Mouse (Mus musculus) hindlimb bud, embryonic 11.5 days (tissue): Measurements from ENCODE around the gene Ankrd33b.

Experiments used
- DNase-seq: peaks from one replicate; pipeline ENCODE4 v3.0.0-alpha.2; 2012; ENCODE audit warnings: low read depth, low spot score; ENCODE audit errors: extremely low spot score

Ankrd33b gene

DNA sequence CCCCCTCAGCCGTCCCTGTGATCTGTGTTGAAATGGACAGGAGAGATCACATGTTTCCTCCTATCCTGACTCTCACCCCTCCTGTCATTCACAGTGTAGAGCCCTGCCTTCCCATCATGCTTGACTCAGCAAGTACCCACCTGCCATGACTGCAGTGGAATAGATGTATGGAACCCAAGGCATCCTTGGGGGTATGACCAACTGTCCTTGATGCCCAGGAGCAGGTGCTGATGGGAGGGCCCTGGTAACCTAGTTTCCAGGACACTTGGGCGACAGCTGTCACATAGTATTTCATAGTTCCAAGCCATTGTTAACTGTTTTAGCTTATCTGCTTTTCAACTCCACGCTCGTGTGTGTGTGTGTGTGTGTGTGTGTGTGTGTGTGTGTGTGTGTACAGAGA is 98.0 kb downstream of the Ankrd33b start:
- no peak for DNase-seq

DNA sequence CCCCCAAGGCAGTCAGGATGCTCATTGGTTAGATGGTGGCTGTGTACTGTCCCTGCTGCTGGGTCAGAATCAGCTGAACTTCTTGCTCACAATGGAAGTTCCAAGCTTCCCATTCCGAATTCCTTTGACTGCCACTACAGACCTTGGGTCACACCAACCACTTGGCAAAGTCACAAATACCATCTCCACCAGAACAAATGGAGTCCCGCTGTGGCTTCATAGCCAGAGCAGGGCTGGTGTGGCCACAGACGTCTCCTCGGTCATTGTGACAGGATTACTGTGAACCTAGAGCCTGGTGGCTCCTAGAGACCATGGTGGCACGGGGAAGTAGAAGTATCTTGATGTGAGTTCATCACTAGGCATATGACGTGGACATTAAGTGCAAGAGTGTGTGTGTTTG is 99.4 kb downstream of the Ankrd33b start:
- no peak for DNase-seq

DNA sequence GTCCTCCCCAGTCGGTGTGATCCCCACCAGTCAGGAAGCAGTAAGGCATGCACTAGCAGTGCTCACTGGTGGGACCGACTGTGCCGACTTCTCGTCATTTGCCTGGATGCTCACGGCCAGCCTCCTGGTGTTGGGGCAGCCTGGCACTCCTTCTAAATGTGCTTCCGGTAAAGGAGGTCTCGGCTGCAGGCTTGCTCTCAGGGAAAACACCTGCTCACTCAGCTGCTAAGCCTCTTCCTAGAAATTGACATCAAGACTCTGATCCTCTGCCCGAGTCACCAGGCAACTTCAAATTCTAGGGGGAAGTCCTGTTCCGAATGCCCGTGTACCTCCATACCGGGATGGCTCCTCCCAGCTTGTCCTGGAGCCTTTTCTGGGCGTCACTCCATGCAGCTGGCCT is 101.7 kb downstream of the Ankrd33b start:
- DNase-seq, result no peak

DNA sequence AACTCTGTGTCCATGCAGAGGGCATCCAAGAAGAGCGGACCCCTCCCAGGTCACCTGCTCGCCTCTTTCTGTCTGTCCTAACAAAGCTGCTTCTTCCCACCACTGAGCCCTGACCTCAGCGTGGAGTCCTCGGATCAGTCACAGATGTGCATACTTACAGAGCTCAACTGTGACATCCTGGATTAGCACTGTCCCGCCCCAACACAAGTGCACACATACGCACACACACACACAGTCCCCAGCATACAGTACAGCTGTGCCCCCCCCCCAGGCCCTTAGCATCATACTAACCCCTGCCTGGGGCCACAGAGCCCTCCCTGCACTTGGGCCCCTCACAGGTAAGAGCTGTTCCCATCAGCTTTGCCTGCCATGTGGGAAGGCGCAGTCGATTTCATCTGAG is 102.1 kb downstream of the Ankrd33b start:
- DNase-seq, result no peak

DNA sequence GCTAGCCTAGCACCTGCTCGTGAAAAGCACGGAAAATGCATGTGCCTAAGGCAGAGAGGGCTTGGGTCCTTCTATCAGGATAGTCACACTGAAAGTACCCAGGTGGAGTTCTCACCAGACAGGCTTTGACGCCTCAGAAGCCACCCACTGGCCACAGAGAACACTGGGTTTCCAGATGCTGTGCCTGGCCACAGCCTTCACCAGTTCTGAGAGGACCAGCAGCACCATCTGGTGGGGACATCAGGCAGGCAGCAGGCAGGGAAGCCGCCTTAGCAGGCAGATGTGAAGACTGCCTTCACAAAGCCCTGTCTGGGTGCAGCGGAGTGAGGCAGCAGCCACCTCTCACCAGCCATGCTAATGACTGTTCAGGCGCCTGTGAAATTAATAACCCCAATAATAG is 102.7 kb downstream of the Ankrd33b start:
- no peak for DNase-seq

DNA sequence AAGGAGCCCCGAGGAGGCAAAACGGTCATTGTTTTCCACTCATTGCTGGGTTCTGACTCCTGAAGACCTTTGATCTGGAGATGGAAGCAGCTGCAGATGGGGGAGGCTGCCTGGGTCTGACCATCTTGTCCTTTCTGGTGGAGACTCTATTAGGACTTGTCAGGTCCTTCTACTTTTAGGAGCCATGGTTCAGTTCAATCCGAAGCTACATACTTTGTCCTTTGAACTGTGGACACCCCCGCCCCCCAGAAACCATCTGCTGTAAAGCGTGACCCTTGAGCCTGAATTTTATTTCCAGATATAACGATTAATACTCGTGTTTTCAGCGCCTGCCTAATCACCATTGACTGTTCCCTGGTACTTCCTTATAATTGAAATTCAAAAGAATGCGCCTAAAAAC is 105.2 kb downstream of the Ankrd33b start:
- no peak for DNase-seq

DNA sequence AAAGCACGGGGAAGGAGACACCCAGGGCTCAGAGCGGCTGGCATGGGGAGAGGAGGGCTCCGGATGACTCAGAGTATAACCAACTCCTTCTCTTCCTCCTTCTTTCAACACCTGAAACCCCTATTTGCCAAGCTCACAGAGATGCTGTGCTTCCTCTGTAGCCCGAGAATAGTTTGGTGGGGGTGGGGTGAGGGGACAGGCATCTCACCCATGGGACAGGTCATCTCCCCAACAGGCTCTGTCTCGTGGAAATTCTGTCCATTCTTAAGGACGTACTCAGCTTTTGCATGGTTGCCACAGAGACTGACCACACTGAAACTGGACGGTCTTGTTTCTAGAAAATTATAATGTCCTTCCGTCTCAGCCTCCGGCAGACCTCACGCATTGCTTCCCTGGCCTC is 106.4 kb downstream of the Ankrd33b start:
- no peak for DNase-seq

DNA sequence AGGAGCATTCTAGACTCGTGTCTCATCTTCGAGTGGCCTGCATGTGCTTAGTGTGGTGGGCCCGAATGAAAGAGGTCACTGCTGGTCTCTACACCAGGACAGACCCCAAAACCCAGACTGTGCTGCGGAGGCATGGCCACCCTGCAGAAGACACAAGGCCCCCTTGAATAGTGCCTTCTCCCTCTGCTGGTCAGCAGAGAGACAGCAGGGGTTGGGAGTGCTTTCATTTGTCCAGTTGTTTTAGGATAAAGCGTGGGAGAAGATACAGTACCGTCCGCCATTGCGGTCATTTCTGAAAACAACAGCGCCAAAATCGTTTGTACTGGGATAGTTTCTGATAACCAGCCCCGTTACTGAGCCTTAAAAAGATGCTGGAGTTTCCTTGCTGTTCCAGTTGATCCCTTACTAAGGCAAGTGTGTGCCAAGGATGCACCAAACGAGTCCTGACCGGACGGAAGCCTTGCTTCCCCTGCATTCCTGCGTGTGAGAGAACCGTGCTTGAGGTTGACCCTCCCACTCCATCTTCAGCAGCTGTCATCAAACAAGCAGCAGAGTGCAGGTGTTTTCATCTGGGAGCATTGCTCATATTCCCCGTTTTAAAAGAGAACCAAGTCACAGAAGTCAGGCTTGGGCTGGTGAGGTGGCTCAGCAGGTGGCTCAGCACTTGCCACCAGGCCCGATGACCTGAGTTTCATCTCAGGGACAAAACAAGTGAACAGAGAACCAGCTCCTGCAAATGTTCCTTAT is 108.7 kb downstream of the Ankrd33b start:
- no peak for DNase-seq

DNA sequence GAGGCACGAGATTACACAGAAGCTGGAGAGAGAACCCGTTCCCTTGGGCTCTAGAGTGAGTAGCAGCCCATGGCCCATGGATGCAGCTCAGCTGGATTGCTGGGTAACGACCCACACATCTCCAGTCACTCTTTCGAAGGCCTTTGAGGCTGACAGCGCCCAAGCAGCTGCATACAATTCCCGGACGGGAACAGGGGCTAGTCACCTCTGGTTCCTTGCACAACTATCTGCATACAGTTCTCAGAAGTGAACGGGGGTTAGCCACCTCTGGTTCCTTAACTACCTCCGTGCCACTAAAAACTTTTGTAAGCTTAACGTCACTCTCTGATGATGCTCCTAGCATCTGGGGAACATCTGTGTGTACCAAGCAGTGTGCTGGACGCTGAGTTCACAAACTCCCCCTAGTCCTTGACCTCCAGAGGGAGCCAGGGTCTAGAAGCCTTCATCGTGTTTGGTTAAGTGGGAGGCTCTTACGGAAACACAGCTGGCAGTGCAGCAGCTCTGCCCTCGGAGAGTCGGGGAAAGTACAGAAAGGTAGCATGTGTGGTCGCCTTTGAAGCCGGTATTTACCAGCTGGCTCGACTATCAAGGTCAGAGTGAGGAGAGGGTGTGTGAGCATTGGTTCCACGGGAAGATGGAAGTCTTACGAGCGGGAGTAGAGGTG is 109.4 kb downstream of the Ankrd33b start:
- DNase-seq, result no peak

DNA sequence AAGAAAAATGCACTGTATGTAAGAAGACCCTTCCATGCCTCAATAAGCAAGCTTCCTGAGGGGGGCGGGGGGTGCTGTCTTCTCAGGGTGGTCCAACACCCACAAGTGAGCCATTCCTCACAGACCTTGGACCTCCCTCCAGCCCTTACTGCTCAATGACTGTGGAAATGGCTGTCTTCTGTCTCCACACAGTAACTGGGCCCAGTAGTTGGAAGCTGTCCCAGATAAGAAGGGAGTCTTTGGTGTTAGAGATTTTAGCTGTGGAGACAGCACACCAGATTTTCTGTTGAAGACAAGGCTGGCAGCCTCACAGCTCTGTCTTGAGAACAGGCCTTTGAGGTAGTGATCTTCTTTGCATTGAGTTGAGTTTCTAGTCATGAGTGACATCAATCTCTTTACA is 110.2 kb downstream of the Ankrd33b start:
- no peak for DNase-seq

DNA sequence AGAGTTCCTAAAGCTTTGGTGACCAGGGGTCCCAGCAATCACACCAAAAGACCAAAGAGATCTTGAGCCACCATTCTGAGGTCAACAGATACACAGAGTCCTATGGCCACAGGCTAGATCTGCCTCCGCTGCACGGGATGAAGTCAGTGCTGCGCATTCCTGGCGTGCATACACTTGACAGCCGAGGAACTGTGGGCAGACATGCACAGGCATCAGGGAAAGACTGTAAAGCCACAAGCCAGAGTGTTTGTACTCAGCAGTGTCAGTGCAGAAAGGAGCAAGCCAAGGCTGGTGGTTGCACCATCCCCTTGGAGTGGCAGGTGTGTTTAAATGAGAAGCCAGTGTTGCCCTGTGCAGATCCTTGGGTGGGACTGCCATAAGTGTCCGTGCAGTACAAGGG is 111.8 kb downstream of the Ankrd33b start:
- no peak for DNase-seq

DNA sequence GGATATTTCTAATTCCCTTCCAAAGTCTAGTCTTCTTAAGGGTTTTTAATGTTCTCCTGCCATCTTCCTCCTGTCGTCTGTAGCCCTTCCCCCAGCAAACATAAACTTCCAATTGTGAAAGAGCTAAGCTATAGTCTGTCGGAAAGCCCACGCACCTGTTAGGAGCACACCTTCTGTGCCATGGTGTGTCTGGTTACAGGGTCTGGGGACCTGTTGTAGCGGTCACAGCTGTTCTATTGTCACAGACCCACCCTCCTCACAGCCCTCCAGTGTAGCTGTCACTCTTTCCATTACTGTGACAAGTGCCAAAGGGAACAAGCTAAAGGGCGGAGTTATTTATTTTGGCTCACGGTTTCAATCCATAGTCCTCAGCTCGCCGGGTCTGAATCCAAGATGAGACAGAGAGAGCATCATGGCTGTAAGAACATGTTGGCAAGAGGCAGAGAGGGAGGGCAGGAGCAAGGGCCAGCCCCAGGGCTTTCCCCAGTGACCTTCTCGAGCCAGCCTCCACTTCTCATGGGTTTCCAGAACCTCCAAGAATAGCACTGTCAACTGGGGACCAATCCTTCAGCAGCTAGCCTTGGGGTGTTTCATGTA is 112.5 kb downstream of the Ankrd33b start:
- no peak for DNase-seq

DNA sequence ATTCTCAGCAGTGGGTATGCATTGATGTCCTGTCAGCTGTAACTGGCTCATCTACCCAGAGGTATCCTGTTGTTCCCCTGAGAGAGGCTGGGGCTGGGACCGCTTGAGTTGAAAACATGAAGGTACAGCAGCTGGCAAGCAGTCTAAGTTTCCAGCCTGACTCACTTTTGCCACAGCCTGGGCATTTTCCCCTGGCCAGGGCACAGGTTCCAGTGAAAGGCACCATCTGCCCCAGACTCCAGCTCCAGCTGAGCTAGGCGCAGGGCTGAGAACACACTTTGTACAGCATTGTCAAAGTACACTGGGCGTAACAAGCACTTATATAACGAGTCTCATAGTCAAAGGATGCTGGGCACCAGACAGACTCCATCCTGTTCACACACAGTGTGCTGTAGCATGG is 113.6 kb downstream of the Ankrd33b start:
- no peak for DNase-seq

DNA sequence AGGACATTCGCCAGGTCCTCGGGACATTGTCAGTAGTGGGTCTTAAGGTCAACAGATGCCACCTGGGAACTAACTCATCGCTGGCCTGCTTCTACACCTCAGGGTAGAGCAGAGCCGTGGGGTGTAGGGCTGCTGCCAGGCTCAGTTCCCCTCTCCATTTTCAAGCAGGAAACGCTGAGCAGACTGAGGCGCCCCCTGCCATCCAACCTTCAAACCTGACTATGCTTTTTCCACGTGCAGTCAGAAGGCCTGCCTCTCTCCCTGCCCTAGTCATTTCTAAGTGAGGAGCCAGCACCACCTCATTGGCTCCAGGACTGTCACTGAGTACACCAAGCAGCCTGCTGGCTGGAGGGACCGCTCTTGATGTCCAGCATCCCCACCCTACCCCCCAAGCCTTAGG is 114.1 kb downstream of the Ankrd33b start:
- no peak for DNase-seq

DNA sequence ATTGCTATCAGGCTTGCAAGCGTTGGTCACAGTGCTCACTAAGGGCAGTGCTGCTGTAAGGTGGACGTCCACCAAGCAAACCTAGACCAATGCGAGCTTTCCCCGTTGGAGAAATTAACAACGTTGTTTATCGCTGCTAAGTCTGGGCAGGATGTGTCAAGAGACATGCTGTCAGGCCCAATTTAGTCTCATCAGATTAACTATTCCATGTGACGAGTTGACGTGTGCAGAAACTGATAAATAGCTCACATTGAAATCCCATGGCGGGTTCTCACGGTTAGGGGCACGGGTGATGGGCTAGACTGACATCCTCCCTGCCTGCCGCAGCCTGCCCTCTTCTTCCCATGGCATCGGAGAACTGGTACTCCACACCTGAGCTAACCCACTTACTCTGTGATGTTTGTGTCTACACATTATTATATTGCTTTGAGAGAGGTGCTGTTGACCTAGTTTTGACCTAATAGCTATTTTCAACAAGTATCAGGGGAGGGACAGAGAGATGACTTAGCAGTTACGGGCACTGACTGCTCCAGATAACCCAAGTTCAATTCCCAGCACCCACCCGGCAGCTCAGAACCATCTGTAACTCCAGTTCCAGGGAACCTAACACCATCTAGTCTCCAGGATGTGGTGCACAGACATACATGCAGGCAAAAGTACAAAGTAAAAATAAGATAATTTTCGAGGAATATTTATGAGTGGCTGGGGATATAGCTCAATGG is 114.8 kb downstream of the Ankrd33b start:
- no peak for DNase-seq

DNA sequence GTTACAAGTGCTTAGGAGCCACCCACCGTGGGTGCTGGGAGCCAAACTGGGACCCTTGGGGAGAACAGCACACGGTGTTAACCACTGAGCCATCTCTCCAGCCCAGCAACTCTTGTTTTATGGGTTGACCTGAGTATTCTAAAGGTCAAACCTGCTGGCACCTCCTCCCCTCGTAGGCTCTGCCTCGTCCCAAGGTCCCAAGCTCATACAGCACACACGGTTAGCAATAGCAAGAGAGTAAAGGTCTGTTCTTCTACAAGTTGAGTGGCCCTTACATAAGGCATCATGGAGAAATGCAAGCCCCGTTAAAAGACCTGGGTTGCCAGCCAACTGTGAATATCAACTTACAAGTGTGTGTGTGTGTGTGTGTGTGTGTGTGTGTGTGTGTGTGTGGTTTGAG is 116.3 kb downstream of the Ankrd33b start:
- DNase-seq, result no peak

DNA sequence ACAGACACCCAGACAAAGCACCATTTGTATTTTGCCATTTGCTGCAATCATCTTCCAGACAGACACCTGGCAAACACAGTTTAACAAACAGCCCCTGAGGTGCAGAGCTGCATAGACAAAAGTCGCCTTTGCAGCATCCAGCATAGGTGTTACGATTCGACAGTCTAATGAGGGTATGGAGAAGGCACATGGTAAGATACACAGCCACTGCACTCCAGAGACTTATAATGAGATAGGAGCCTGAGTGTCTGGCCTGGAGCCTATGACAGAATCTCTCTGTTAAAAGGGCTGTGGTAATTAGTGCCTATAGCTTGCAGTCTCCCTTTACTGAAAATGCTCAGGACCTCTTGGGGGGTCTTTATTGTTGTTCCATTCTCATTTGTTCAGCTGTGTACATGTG is 116.8 kb downstream of the Ankrd33b start:
- DNase-seq, result no peak

DNA sequence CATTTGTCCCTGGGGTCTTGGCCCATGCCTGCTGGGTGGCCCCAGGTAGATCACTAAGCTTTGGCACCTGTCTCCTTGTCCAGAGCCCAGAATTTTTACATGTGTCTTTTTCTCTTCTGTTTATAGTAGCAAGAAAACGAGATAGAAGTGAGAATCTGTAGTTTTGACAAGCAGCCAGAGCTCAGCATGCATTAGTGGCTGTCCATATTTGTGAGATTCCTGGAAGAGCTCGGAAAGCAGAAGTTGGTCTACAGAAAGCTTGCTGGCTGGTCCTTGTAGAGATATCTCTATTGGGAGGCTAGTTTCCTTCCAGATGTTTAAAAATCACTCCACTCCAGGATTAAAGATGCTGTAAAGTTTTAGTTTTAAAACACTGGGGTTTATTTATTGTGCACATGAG is 117.5 kb downstream of the Ankrd33b start:
- DNase-seq, result no peak

DNA sequence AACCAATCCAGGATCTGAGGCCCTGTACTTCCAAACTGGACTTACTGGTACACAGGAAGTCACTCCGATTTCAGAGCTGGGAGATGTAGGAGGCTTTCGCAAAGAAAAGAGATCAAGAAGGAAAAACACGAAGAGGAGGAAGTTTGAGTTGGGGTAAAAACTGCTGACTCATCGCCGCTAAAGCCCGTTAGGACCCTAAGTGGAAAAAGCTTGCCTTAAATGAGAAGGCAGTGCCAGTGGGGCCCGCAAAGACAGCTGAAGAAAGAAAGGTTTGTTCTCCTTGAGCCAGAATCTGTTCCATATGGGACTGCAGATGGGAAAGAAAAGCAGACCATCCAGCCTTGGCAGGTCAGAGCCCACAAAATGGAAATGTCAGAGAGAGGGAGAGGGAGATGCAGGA is 118.6 kb downstream of the Ankrd33b start:
- no peak for DNase-seq

DNA sequence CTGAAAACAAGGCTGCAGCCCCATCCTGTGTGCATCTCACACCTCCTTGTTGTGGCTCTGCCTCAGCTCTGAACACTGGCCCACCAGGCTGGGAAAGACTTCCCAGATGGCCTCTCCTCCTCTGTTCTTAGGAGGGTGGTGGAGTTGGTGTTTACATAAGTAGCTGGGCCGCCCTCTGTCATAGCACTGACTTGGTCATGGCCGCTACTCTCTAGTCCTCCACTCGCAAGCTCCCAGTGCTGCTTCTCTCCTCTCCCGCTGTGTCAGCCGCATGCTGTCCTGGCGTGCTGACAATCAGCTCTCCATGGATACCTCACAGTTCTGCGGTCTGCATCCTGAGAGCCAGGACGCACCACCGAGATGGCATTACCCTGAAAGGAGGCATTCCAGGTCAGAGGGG is 120.5 kb downstream of the Ankrd33b start:
- no peak for DNase-seq

DNA sequence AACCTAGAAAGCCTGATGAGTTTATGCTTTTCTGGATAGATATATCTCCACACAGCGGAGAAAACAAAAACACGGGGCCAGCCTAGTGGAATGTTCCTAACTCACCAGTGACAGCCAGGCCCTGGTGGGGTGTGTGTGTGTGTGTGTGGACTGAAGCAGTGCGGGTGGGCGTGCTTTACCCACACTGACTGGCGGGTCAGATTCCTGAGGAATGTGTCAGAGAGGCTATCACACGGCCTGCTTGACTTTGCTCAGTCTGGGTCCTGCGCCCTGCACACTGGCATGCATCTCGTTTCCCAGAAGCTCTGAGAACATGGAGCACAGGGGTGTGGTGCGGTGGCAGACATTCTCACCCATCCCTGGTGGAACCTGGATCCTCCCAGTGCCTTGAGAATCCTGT is 121.6 kb downstream of the Ankrd33b start:
- DNase-seq, result no peak
